Mouse (Mus musculus) stomach, postnatal 0 days (tissue): ENCODE measurements around the gene Ttn.

Experiments used
- CTCF ChIP-seq: IDR thresholded peaks from 2 replicates; pipeline ENCODE4 v1.5.1; 2016; ENCODE audit warnings: antibody characterized with exemption, low read depth, mild to moderate bottlenecking, moderate library complexity
- EP300 ChIP-seq: optimal IDR thresholded peaks from 2 replicates; pipeline ENCODE3; 2016; ENCODE audit warnings: antibody characterized with exemption

DNA sequence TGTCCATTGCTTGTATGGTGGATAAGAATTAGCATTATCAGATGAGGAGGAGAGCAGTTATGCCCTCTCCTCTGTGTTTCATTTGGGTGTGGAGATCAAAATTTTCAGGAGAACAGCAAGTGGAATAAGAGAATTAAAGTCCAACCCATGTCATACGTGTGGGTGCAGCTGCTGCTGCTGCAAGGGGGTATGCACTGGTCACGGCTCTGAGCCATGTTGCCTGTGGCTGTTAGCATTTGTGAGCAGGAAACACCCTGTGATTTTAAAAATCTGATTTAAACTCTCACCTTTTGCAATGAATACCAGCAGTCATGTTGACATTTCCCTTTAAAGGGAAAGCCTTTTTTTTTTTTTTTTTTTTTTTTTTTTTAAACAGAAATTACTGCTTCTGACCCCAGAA, 116.8 kb downstream of the Ttn start:
- TF ChIP-seq CTCF (no peak), EP300 (no peak)
